ENCODE assay signal across 13 mouse cellular contexts in genomic region chr2:68301811-68302542, GRCm38 (mm10).
A peak's percentile ranks its signal among the peaks of the same experiment; 100 is the strongest.
DNase-seq lines count a peak whose midpoint lies in the region; ATAC-seq and TF ChIP-seq lines count a peak whose summit lies in the region.
"Had no signal": no experiment of that assay in that cellular context is flagged by ENCODE, and none has a peak within 500 bp of the region (broad histone marks: within the 10 kb centered on the region; RNA-seq: fewer than 3 reads in every experiment).

No protein-coding gene starts in this region.

- WGBS in forebrain, embryonic 11.5 days = 36% methylated on average over 4 of the region's 4 CpGs
- 52% methylated on average over 4 of the region's 4 CpGs for WGBS in forebrain, embryonic 10.5 days
- 22% methylated on average over 4 of the region's 4 CpGs for WGBS in forebrain, postnatal 0 days
- WGBS in intestine, postnatal 0 days = 75% methylated on average over 4 of the region's 4 CpGs

- no peaks in the 10 kb centered on the region for H3K27me3 ChIP-seq in forebrain, embryonic 11.5 days (ENCODE audit: control insufficient read depth, insufficient read depth, low read length)
- peaks cover 14% of the 10 kb centered on the region; the same call in 1 of the 2 replicates for H3K27me3 ChIP-seq in forebrain, embryonic 10.5 days (ENCODE audit: poor library complexity, severe bottlenecking)
- H3K27me3 ChIP-seq in forebrain, postnatal 0 days (ENCODE audit: insufficient read depth, low read length) = no peaks in the 10 kb centered on the region
- no peaks in the 10 kb centered on the region for H3K27me3 ChIP-seq in intestine, postnatal 0 days (replicated peaks; ENCODE audit: control insufficient read depth, insufficient read depth, low read length)
- H3K27me3 ChIP-seq: neural tube, embryonic 12.5 days had no signal

- H3K4me3 ChIP-seq in forebrain, embryonic 11.5 days (ENCODE audit: low read depth, low read length) = no peak overlapping the region
- H3K4me3 ChIP-seq in forebrain, embryonic 10.5 days = no peak overlapping the region
- no peak overlapping the region for H3K4me3 ChIP-seq in forebrain, postnatal 0 days (ENCODE audit: low read depth, low read length)
- no peak overlapping the region for H3K4me3 ChIP-seq in intestine, postnatal 0 days (ENCODE audit: low read depth, low read length)
- H3K4me3 ChIP-seq: neural tube, embryonic 12.5 days had no signal

- no peak overlapping the region for H3K4me2 ChIP-seq in forebrain, embryonic 11.5 days (ENCODE audit: low read depth, low read length, severe bottlenecking)
- no peak overlapping the region for H3K4me2 ChIP-seq in forebrain, postnatal 0 days (ENCODE audit: low read depth)
- H3K4me2 ChIP-seq in intestine, postnatal 0 days (replicated peaks; ENCODE audit: low read depth) = no peak overlapping the region
- H3K4me2 ChIP-seq: lung, embryonic 14.5 days; neural tube, embryonic 12.5 days had no signal

- 0 out of 2 replicates have a peak overlapping the region, but pooled peaks have one; percentile 5 for H3K27ac ChIP-seq in forebrain, embryonic 11.5 days (ENCODE audit: low read depth, low read length)
- H3K27ac ChIP-seq in forebrain, embryonic 10.5 days = no peak overlapping the region
- no peak overlapping the region for H3K27ac ChIP-seq in forebrain, postnatal 0 days (ENCODE audit: low read depth, low read length)
- no peak overlapping the region for H3K27ac ChIP-seq in intestine, postnatal 0 days (ENCODE audit: low read depth, low read length)
- H3K27ac ChIP-seq: neural tube, embryonic 12.5 days had no signal

- TF ChIP-seq CTCF in forebrain, postnatal 0 days (IDR thresholded peaks at IDR 0.05; ENCODE audit: low read depth) = no peak
- TF ChIP-seq CTCF in intestine, postnatal 0 days (IDR thresholded peaks at IDR 0.05; ENCODE audit: low read depth) = no peak

- H3K9ac ChIP-seq in forebrain, embryonic 11.5 days (ENCODE audit: low read length) = no peak overlapping the region
- H3K9ac ChIP-seq in forebrain, postnatal 0 days = no peak overlapping the region
- H3K9ac ChIP-seq in intestine, postnatal 0 days (ENCODE audit: low read depth, low read length) = no peak overlapping the region
- H3K9ac ChIP-seq: lung, embryonic 14.5 days; neural tube, embryonic 12.5 days had no signal

- DNase-seq in forebrain, embryonic 11.5 days (ENCODE audit: low spot score) = no peak
- DNase-seq in forebrain, embryonic 10.5 days (ENCODE audit: extremely low spot score, low spot score) = no peak
- DNase-seq in CD4-positive helper T cell, adult 2 months (ENCODE audit: low read depth, low spot score) = peak; percentile 72
- no peak for DNase-seq in forebrain, postnatal 0 days
- peak; percentile 68 to 84 for DNase-seq in left cerebral cortex, postnatal 14 days (ENCODE audit: low spot score in 2 of 2)
- no peak for DNase-seq in urinary bladder, postnatal 10 days (ENCODE audit: low spot score)
- DNase-seq: cerebellum, postnatal 25 days; gastrocnemius, postnatal 14 days; kidney, postnatal 36 days; lung, embryonic 14.5 days had no signal

- intact Hi-C loops in left cerebral cortex, postnatal 14 days (cut with DNase I) = no loop called here

- no peaks in the 10 kb centered on the region for H3K9me3 ChIP-seq in forebrain, embryonic 11.5 days (ENCODE audit: control insufficient read depth, low read length)
- no peaks in the 10 kb centered on the region for H3K9me3 ChIP-seq in forebrain, embryonic 10.5 days
- no peaks in the 10 kb centered on the region for H3K9me3 ChIP-seq in forebrain, postnatal 0 days (ENCODE audit: low read length)
- H3K9me3 ChIP-seq in intestine, postnatal 0 days (ENCODE audit: control insufficient read depth) = no peaks in the 10 kb centered on the region
- H3K9me3 ChIP-seq: neural tube, embryonic 12.5 days had no signal

- H3K36me3 ChIP-seq in forebrain, embryonic 11.5 days (ENCODE audit: control insufficient read depth, insufficient read depth, low read length) = no peaks in the 10 kb centered on the region
- H3K36me3 ChIP-seq in forebrain, embryonic 10.5 days (replicated peaks) = peaks cover 56% of the 10 kb centered on the region
- H3K36me3 ChIP-seq in forebrain, postnatal 0 days (ENCODE audit: insufficient read depth) = no peaks in the 10 kb centered on the region
- peaks cover 3% of the 10 kb centered on the region; the same call in 1 of the 2 replicates for H3K36me3 ChIP-seq in intestine, postnatal 0 days (ENCODE audit: control insufficient read depth, insufficient read depth)

- peak; percentile 79 for ATAC-seq in forebrain, embryonic 11.5 days (replicated peaks; ENCODE audit: low FRiP score)
- peak; percentile 66; the same call in 1 of the 2 replicates for ATAC-seq in forebrain, postnatal 0 days
- no peak for ATAC-seq in erythroblast, adult 5-6 weeks (replicated peaks; ENCODE audit: low FRiP score, poor library complexity, severe bottlenecking)
- no peak for ATAC-seq in intestine, postnatal 0 days

- peaks cover 1% of the 10 kb centered on the region; the same call in 1 of the 2 replicates for H3K4me1 ChIP-seq in forebrain, embryonic 11.5 days (replicated peaks; ENCODE audit: control insufficient read depth, insufficient read depth, low read length)
- peaks cover 22% of the 10 kb centered on the region for H3K4me1 ChIP-seq in forebrain, embryonic 10.5 days
- peaks cover 9% of the 10 kb centered on the region for H3K4me1 ChIP-seq in forebrain, postnatal 0 days (ENCODE audit: insufficient read depth)
- H3K4me1 ChIP-seq in intestine, postnatal 0 days (replicated peaks; ENCODE audit: control insufficient read depth, insufficient read depth, low read length) = no peaks in the 10 kb centered on the region

Comparison
In these comparisons a context has a peak if more than half of its experiments do, and no peak if none do; other contexts are left out.
1. ATAC-seq: peak in forebrain, embryonic 11.5 days (single experiment) and forebrain, postnatal 0 days (single experiment); none in erythroblast, adult 5-6 weeks (single experiment) and intestine, postnatal 0 days (single experiment).
2. DNase-seq: peak in CD4-positive helper T cell, adult 2 months (single experiment) and left cerebral cortex, postnatal 14 days (2 of 2); none in forebrain, embryonic 11.5 days (single experiment), forebrain, embryonic 10.5 days (single experiment), forebrain, postnatal 0 days (single experiment) and urinary bladder, postnatal 10 days (single experiment).